Mouse (Mus musculus) ZHBTc4 (cell line): ENCODE results near the gene Lrrc51.
"Not testable (repeated sequence)": the region's sequence is repeated elsewhere in the genome, so short reads cannot be mapped to it uniquely, and the experiment has no call there.

Experiments used
- DNase-seq: peaks from one replicate; pipeline ENCODE4 v3.0.0-alpha.2; 2011; ENCODE audit warnings: low read depth, low spot score

Gene Lrrc51

GRCm38 (mm10) chr7:101933751-101934240, at the start of gene Lrrc51, which contains the start of gene Numa1:
Gene Lrrc51 (minus strand): TSS chr7:101933895.
Gene Numa1 (plus strand): TSS chr7:101934111.
- DNase-seq: peak; percentile 99

- no peak for DNase-seq
These were observed 49.0 kb upstream of the Lrrc51 start for GRCm38 (mm10) chr7:101982735-101983134.

GRCm38 (mm10) chr7:101974505-101974904, 40.8 kb upstream of the Lrrc51 start:
- peak; percentile 37 for DNase-seq

GRCm38 (mm10) chr7:101973730-101974129, 40.0 kb upstream of the Lrrc51 start:
- no peak for DNase-seq

GRCm38 (mm10) chr7:101971721-101972120, 38.0 kb upstream of the Lrrc51 start:
- DNase-seq: no peak

GRCm38 (mm10) chr7:101970821-101971461, 37.2 kb upstream of the Lrrc51 start:
- peak; percentile 60 for DNase-seq

- peak; percentile 74 for DNase-seq
These were observed 36.7 kb upstream of the Lrrc51 start for GRCm38 (mm10) chr7:101970429-101970775.

- DNase-seq: peak; percentile 92
These were observed 36.2 kb upstream of the Lrrc51 start for GRCm38 (mm10) chr7:101969694-101970428.

GRCm38 (mm10) chr7:101968751-101969150, 35.1 kb upstream of the Lrrc51 start:
- no peak for DNase-seq

GRCm38 (mm10) chr7:101967256-101967655, 33.6 kb upstream of the Lrrc51 start:
- DNase-seq: no peak

GRCm38 (mm10) chr7:101965606-101966005, 31.9 kb upstream of the Lrrc51 start:
- no peak for DNase-seq

- no peak for DNase-seq
These were observed 30.9 kb upstream of the Lrrc51 start for GRCm38 (mm10) chr7:101964551-101964950.

GRCm38 (mm10) chr7:101963621-101964020, 29.9 kb upstream of the Lrrc51 start:
- no peak for DNase-seq

GRCm38 (mm10) chr7:101962829-101963228, 29.1 kb upstream of the Lrrc51 start:
- no peak for DNase-seq

- DNase-seq: no peak
These were observed 23.2 kb upstream of the Lrrc51 start for GRCm38 (mm10) chr7:101956911-101957310.

- DNase-seq: no peak
These were observed 22.8 kb upstream of the Lrrc51 start for GRCm38 (mm10) chr7:101956481-101956880.

- DNase-seq: no peak
These were observed 22.2 kb upstream of the Lrrc51 start for GRCm38 (mm10) chr7:101955862-101956261.

GRCm38 (mm10) chr7:101955276-101955675, 21.6 kb upstream of the Lrrc51 start:
- no peak for DNase-seq

GRCm38 (mm10) chr7:101954163-101954562, 20.5 kb upstream of the Lrrc51 start:
- no peak for DNase-seq

- DNase-seq: no peak
These were observed 18.4 kb upstream of the Lrrc51 start for GRCm38 (mm10) chr7:101952098-101952497.

GRCm38 (mm10) chr7:101951648-101952047, 18.0 kb upstream of the Lrrc51 start:
- DNase-seq: no peak

- not testable (repeated sequence) for DNase-seq
These were observed 15.3 kb upstream of the Lrrc51 start for GRCm38 (mm10) chr7:101949008-101949407.

- DNase-seq: no peak
These were observed 6.1 kb upstream of the Lrrc51 start for GRCm38 (mm10) chr7:101939758-101940157.
